Mouse (Mus musculus) forebrain, embryonic 13.5 days (tissue): ENCODE measurements around the gene Gorasp1. TPM values are rescaled to one million over a fixed set of nuclear protein-coding genes. Genes with fewer than 3 reads are reported as not detected.
A peak's percentile ranks its signal among the peaks of the same experiment; 100 is the strongest.

Experiments
- ATAC-seq: fragments of 200-750 bp; cut with Nextera tagmentation; 2 replicates; pipeline ENCODE4 v1.8.0; 2017
- H3K27ac ChIP-seq: fragments of 300-500 bp; sonication (generic); 2 replicates; pipeline ENCODE4 v1.5.1; 2015; ENCODE audit warnings: inconsistent platforms, mild to moderate bottlenecking, moderate library complexity
- H3K27me3 ChIP-seq: fragments of 300-500 bp; sonication (generic); 2 replicates; pipeline ENCODE4 v1.6.1; 2015; ENCODE audit warnings: mild to moderate bottlenecking, inconsistent platforms
- H3K36me3 ChIP-seq: fragments of 300-500 bp; sonication (generic); 2 replicates; pipeline ENCODE4 v1.6.1; 2015; ENCODE audit warnings: mild to moderate bottlenecking, inconsistent platforms; ENCODE audit not compliant: poor library complexity, severe bottlenecking
- H3K4me1 ChIP-seq: fragments of 300-500 bp; sonication (generic); 2 replicates; pipeline ENCODE4 v1.6.1; 2015; ENCODE audit warnings: inconsistent platforms
- H3K4me2 ChIP-seq: fragments of 300-500 bp; sonication (generic); 2 replicates; pipeline ENCODE4 v1.6.1; 2015; ENCODE audit warnings: inconsistent platforms, mild to moderate bottlenecking, moderate library complexity
- H3K4me3 ChIP-seq: fragments of 300-500 bp; sonication (generic); 2 replicates; pipeline ENCODE4 v1.5.1; 2015; ENCODE audit warnings: mild to moderate bottlenecking, inconsistent platforms
- H3K9ac ChIP-seq: fragments of 300-500 bp; sonication (generic); 2 replicates; pipeline ENCODE4 v1.6.1; 2015; ENCODE audit warnings: mild to moderate bottlenecking, inconsistent platforms
- H3K9me3 ChIP-seq: fragments of 300-500 bp; sonication (generic); replicated peaks from 2 replicates; pipeline ENCODE4 v1.6.1; 2016; ENCODE audit warnings: inconsistent platforms
- WGBS: fragments of 180-500 bp; shearing (Covaris S2); methylation state at CpG from one replicate; pipeline ENCODE4 v1.1.7; 2015; 5-methylcytosine and 5-hydroxymethylcytosine counted together
- polyA plus RNA-seq: library from polyadenylated mRNA; unstranded; fragments of >200 nt; fragmentation: Nextera tagmentation; extraction: Ambion mirVana; gene quantifications from 2 replicates; pipeline ENCODE4 v1.2.1, GENCODE M21; 2015

Gorasp1 gene
- polyA plus RNA-seq, 1 experiment from 2014 or later, result 20.0 TPM

- Histone ChIP-seq H3K4me3 (no peak overlapping the region), H3K27ac (no peak overlapping the region), H3K4me1 (no peaks in the 10 kb centered on the region), H3K4me2 (no peak overlapping the region), H3K36me3 (peaks cover 97% of the 10 kb centered on the region), H3K9ac (no peak overlapping the region), H3K27me3 (no peaks in the 10 kb centered on the region), H3K9me3 (no peaks in the 10 kb centered on the region)
- 93% methylated on average over 4 of the region's 4 CpGs for WGBS
- no peak for ATAC-seq
These were observed 13.9 kb downstream of the Gorasp1 start for GRCm38 (mm10) chr9:119923462-119923861.

GRCm38 (mm10) chr9:119919858-119920257, 17.5 kb downstream of the Gorasp1 start:
- H3K4me3 ChIP-seq, result no peak overlapping the region
- no peaks in the 10 kb centered on the region for H3K9me3 ChIP-seq
- H3K4me1 ChIP-seq, result no peaks in the 10 kb centered on the region
- H3K9ac ChIP-seq, result no peak overlapping the region
- no peak for ATAC-seq
- H3K27me3 ChIP-seq, result no peaks in the 10 kb centered on the region
- whole genome bisulfite sequencing, result 76% methylated on average over 1 of the region's 1 CpGs
- no peak overlapping the region for H3K27ac ChIP-seq
- H3K36me3 ChIP-seq, result peaks cover 90% of the 10 kb centered on the region
- H3K4me2 ChIP-seq, result no peak overlapping the region

GRCm38 (mm10) chr9:119913087-119913838, 24.1 kb downstream of the Gorasp1 start:
- ATAC-seq, result no peak
- H3K36me3 ChIP-seq, result peaks cover 92% of the 10 kb centered on the region

GRCm38 (mm10) chr9:119909931-119910330, 27.4 kb downstream of the Gorasp1 start:
- no peaks in the 10 kb centered on the region for H3K27me3 ChIP-seq
- H3K27ac ChIP-seq, result no peak overlapping the region
- H3K4me1 ChIP-seq, result no peaks in the 10 kb centered on the region
- no peak overlapping the region for H3K4me3 ChIP-seq
- 95% methylated on average over 3 of the region's 3 CpGs for WGBS
- H3K36me3 ChIP-seq, result peaks cover 96% of the 10 kb centered on the region
- H3K4me2 ChIP-seq, result no peak overlapping the region
- no peaks in the 10 kb centered on the region for H3K9me3 ChIP-seq
- ATAC-seq, result no peak
- no peak overlapping the region for H3K9ac ChIP-seq

More at GRCm38 (mm10) chr9:119913087-119913838, 24.1 kb downstream of the Gorasp1 start:
- WGBS, result 76% methylated on average over 13 of the region's 13 CpGs
- Histone ChIP-seq H3K4me2 (no peak overlapping the region), H3K27ac (no peak overlapping the region), H3K27me3 (no peaks in the 10 kb centered on the region), H3K4me3 (no peak overlapping the region), H3K4me1 (no peaks in the 10 kb centered on the region), H3K9me3 (no peaks in the 10 kb centered on the region), H3K9ac (no peak overlapping the region)

GRCm38 (mm10) chr9:119908708-119909107, 28.7 kb downstream of the Gorasp1 start:
- Histone ChIP-seq H3K9me3 (no peaks in the 10 kb centered on the region), H3K27me3 (no peaks in the 10 kb centered on the region), H3K4me1 (no peaks in the 10 kb centered on the region), H3K4me3 (no peak overlapping the region), H3K36me3 (peaks cover 96% of the 10 kb centered on the region), H3K9ac (no peak overlapping the region), H3K4me2 (no peak overlapping the region), H3K27ac (no peak overlapping the region)
- WGBS, result 89% methylated on average over 3 of the region's 3 CpGs
- ATAC-seq, result no peak

GRCm38 (mm10) chr9:119902410-119903151, 34.8 kb downstream of the Gorasp1 start:
- no peak overlapping the region for H3K27ac ChIP-seq
- peaks cover 69% of the 10 kb centered on the region for H3K36me3 ChIP-seq
- H3K9me3 ChIP-seq, result no peaks in the 10 kb centered on the region
- H3K27me3 ChIP-seq, result no peaks in the 10 kb centered on the region
- no peak overlapping the region for H3K4me2 ChIP-seq
- H3K9ac ChIP-seq, result no peak overlapping the region
- no peak for ATAC-seq
- WGBS, result 85% methylated on average over 12 of the region's 12 CpGs
- H3K4me1 ChIP-seq, result no peaks in the 10 kb centered on the region
- H3K4me3 ChIP-seq, result no peak overlapping the region

DNA sequence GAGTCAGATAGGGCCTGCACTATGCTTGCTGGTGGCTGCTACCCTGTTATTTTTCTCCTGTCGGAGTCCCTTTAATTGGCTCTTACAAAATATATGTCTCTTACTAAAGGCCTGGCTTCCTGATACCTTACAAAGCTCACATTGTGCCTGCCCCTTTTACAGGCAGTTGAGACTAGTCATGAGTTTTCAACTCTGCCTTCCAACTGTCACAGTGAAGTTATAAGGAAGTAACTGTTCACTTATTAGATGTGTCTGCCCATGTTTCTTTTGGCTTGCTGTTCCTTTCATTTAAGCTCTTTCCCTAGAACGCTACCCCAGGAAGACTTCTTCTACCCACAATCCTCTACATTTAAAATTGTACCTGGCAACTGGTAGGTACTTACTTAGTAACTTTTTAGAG, 37.9 kb downstream of the Gorasp1 start:
- no peak for ATAC-seq
- H3K9ac ChIP-seq, result no peak overlapping the region
- H3K4me1 ChIP-seq, result peaks cover 12% of the 10 kb centered on the region
- 93% methylated on average over 2 of the region's 2 CpGs for WGBS
- H3K4me3 ChIP-seq, result no peak overlapping the region
- no peak overlapping the region for H3K27ac ChIP-seq
- no peaks in the 10 kb centered on the region for H3K27me3 ChIP-seq
- no peaks in the 10 kb centered on the region for H3K9me3 ChIP-seq
- H3K4me2 ChIP-seq, result no peak overlapping the region
- peaks cover 40% of the 10 kb centered on the region for H3K36me3 ChIP-seq

DNA sequence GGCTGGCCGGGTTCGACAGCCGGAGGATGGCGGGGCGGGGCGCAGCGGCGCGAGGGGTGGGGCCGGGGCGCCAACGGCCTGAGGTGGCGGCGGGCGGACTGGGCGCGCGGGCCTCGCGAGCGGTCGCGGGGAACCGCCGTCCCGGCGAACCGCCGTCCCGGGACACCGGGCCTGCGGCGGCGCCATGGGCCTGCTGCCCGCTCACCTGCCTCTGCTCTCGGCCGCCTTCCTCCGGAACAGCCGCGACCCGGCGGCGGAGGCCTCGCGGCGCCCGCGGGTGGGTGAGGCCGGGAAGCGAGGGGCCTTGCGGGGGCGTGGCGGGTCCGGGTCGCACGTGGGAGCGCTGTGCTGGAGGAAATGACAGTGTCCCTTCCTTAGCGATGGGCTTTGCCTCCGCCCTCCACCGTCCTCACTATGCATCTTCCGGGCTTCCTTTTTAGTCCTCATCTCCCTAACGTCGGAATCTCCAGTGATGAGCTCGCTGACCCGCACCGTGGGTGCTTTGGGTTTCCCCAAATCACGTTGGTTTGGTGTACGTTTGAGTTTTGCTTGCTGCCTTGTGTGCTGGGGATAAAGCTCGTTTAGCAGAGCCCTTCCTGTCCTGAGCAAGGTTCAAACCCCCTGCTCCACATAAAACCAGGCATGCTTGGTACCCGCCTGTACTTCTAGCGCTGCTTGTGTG, 42.2 kb downstream of the Gorasp1 start:
- Histone ChIP-seq H3K4me3 (peak overlapping the region; percentile 96), H3K4me2 (peak overlapping the region; percentile 95), H3K27me3 (no peaks in the 10 kb centered on the region), H3K9me3 (no peaks in the 10 kb centered on the region), H3K36me3 (peaks cover 9% of the 10 kb centered on the region; the same call in 1 of the 2 replicates), H3K27ac (peak overlapping the region; percentile 75), H3K9ac (peak overlapping the region; percentile 88), H3K4me1 (peaks cover 19% of the 10 kb centered on the region)
- peak; percentile 50 for ATAC-seq
- 2% methylated on average over 33 of the region's 71 CpGs for WGBS

GRCm38 (mm10) chr9:119894339-119895009, 42.9 kb downstream of the Gorasp1 start, which contains the start of gene Wdr48:
TSS of gene Wdr48 (plus strand) at chr9:119894878.
- peaks cover 2% of the 10 kb centered on the region; the same call in 1 of the 2 replicates for H3K36me3 ChIP-seq
- H3K27ac ChIP-seq, result peak within 1 kb of the TSS; percentile 75
- H3K4me1 ChIP-seq, result peaks cover 26% of the 10 kb centered on the region
- H3K9me3 ChIP-seq, result no peaks in the 10 kb centered on the region
- peak within 1 kb of the TSS; percentile 95 for H3K4me2 ChIP-seq
- H3K4me3 ChIP-seq, result peak within 1 kb of the TSS; percentile 96
- H3K27me3 ChIP-seq, result no peaks in the 10 kb centered on the region
- peak; percentile 99 for ATAC-seq
- peak within 1 kb of the TSS; percentile 88 for H3K9ac ChIP-seq
- 3% methylated on average over 34 of the region's 34 CpGs for WGBS

GRCm38 (mm10) chr9:119893881-119894280, 43.5 kb downstream of the Gorasp1 start:
- H3K9ac ChIP-seq, result no peak overlapping the region
- no peak overlapping the region; the same call in 1 of the 2 replicates for H3K4me3 ChIP-seq
- H3K4me1 ChIP-seq, result peaks cover 32% of the 10 kb centered on the region
- no peaks in the 10 kb centered on the region for H3K27me3 ChIP-seq
- H3K36me3 ChIP-seq, result no peaks in the 10 kb centered on the region; the same call in 1 of the 2 replicates
- 88% methylated on average over 5 of the region's 5 CpGs for WGBS
- H3K9me3 ChIP-seq, result no peaks in the 10 kb centered on the region
- H3K27ac ChIP-seq, result no peak overlapping the region
- ATAC-seq, result no peak
- peak overlapping the region; percentile 95 for H3K4me2 ChIP-seq

GRCm38 (mm10) chr9:119890692-119891091, 46.7 kb downstream of the Gorasp1 start:
- Histone ChIP-seq H3K36me3 (no peaks in the 10 kb centered on the region), H3K4me1 (peaks cover 35% of the 10 kb centered on the region), H3K27me3 (no peaks in the 10 kb centered on the region), H3K27ac (no peak overlapping the region), H3K4me3 (no peak overlapping the region), H3K4me2 (no peak overlapping the region), H3K9me3 (no peaks in the 10 kb centered on the region), H3K9ac (no peak overlapping the region)
- WGBS, result 18% methylated on average over 2 of the region's 2 CpGs
- ATAC-seq, result no peak
